Mouse (Mus musculus): ENCODE data around the gene Pstpip1.

DNA sequence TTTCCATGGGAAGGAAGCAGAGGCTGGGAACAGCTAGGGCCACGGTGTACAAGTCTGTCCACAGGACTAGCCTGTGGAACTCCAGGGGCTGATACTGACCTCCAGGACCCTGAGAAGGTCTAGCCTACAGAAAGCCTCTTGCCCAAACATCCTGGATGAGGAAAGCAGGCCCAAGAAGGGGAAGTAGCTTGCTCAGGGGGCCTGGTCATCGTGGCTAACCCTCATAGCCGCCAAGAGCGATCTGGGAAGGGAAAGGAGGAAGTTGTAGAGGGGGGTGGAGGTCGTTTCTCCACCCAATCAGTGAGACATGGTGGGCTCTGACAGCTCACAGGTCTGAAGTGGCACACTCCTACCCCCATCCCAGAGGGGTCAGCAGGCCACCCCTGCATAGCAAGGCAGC, 18.4 kb downstream of the Pstpip1 start:
- TF ChIP-seq CTCF (IDR thresholded peaks at IDR 0.05; ENCODE audit: extremely low read depth, insufficient read length, insufficient replicate concordance, low read depth, low read length) (no peak), POLR2A (IDR thresholded peaks at IDR 0.05; ENCODE audit: low read depth, low read length) (no peak)

Measured in small intestine, adult 2 months (tissue).